Mouse (Mus musculus) embryonic fibroblast, embryonic 13.5 days (primary cell): Measurements from ENCODE around the gene Prr5.

Experiments used
- CTCF ChIP-seq: IDR thresholded peaks from 2 replicates; pipeline ENCODE4 v1.5.1; 2011; ENCODE audit warnings: mild to moderate bottlenecking, control low read depth, low read length, moderate library complexity, borderline replicate concordance; ENCODE audit not compliant: insufficient read depth
- POLR2A ChIP-seq: IDR thresholded peaks from 2 replicates; pipeline ENCODE4 v1.6.1; 2011; ENCODE audit warnings: low read depth, mild to moderate bottlenecking, control low read depth, low read length, moderate library complexity

GRCm38 (mm10) chr15:84730893-84731292 lies 61.5 kb downstream of the Prr5 start:
- TF ChIP-seq CTCF = no peak
- no peak for TF ChIP-seq POLR2A
